23 mouse cellular contexts compared by ENCODE assay signal in genomic region chr5:121664078-121664477, GRCm38 (mm10). TPM values are rescaled to one million over a fixed set of nuclear protein-coding genes. Genes with fewer than 3 reads are reported as not detected.
A peak's percentile ranks its signal among the peaks of the same experiment; 100 is the strongest.
DNase-seq lines count a peak whose midpoint lies in the region; ATAC-seq and TF ChIP-seq lines count a peak whose summit lies in the region.
"Had no signal": no experiment of that assay in that cellular context is flagged by ENCODE, and none has a peak within 500 bp of the region (broad histone marks: within the 10 kb centered on the region; RNA-seq: fewer than 3 reads in every experiment).

No protein-coding gene starts in this region.

- intact Hi-C loops in heart, adult 2 months (cut with DNase I), result no loop called here

- H3K79me2 ChIP-seq in heart, adult 2 months (replicated peaks; ENCODE audit: control insufficient read depth, insufficient read depth, low read length), result peaks cover 5% of the 10 kb centered on the region

- no peak for TF ChIP-seq CTCF in kidney, adult 2 months (conservative IDR thresholded peaks at IDR 0.05; ENCODE audit: insufficient read depth, insufficient read length, low read depth, low read length)
- TF ChIP-seq CTCF in heart, adult 2 months (IDR thresholded peaks at IDR 0.05), result no peak

- H3K4me3 ChIP-seq in kidney, adult 2 months (ENCODE audit: insufficient read depth, low read depth, low read length), result no peak overlapping the region
- no peak overlapping the region for H3K4me3 ChIP-seq in midbrain, embryonic 11.5 days (ENCODE audit: low read depth, low read length)
- no peak overlapping the region for H3K4me3 ChIP-seq in midbrain, embryonic 13.5 days (replicated peaks)
- H3K4me3 ChIP-seq in heart, adult 2 months, result no peak overlapping the region
- H3K4me3 ChIP-seq: embryonic facial prominence, embryonic 13.5 days; erythroblast, embryonic 14.5 days; forebrain, embryonic 12.5 days; limb, embryonic 15.5 days; megakaryocyte, embryonic 14.5 days had no signal

- ATAC-seq in midbrain, embryonic 11.5 days (ENCODE audit: low FRiP score), result no peak
- ATAC-seq in midbrain, embryonic 13.5 days, result no peak
- ATAC-seq: CD4-positive, CD25-positive, alpha-beta regulatory T cell, adult 4 months; forebrain, postnatal 0 days; hindbrain, embryonic 16.5 days; lung, postnatal 0 days had no signal

- DNase-seq in kidney, adult 2 months, result peak; percentile 29
- no peak for DNase-seq in kidney, postnatal 4 days
- DNase-seq in midbrain, embryonic 11.5 days (ENCODE audit: low spot score, missing footprints), result peak; percentile 69
- DNase-seq in cerebellum, adult 9-11 months, result peak; percentile 40
- DNase-seq in adrenal gland, postnatal 14 days, result no peak
- DNase-seq in heart, adult 2 months, result no peak
- DNase-seq: adrenal gland, postnatal 36 days; embryo, embryonic 11 days; forebrain, postnatal 0 days; lung, postnatal 4 days; midbrain, embryonic 14.5 days; thymus, adult 2 months; thymus, postnatal 36 days had no signal

- no peak overlapping the region for H3K27ac ChIP-seq in kidney, adult 2 months (ENCODE audit: insufficient read depth, low read depth, low read length)
- H3K27ac ChIP-seq in midbrain, embryonic 11.5 days (ENCODE audit: low read depth, low read length), result no peak overlapping the region
- H3K27ac ChIP-seq in midbrain, embryonic 13.5 days, result no peak overlapping the region
- no peak overlapping the region for H3K27ac ChIP-seq in heart, adult 2 months
- H3K27ac ChIP-seq: embryonic facial prominence, embryonic 13.5 days; forebrain, embryonic 12.5 days; kidney, postnatal 0 days; limb, embryonic 15.5 days had no signal

- H3K9me3 ChIP-seq in midbrain, embryonic 11.5 days (ENCODE audit: control insufficient read depth, low read length), result no peaks in the 10 kb centered on the region
- no peaks in the 10 kb centered on the region for H3K9me3 ChIP-seq in midbrain, embryonic 13.5 days
- H3K9me3 ChIP-seq: embryonic facial prominence, embryonic 13.5 days; forebrain, embryonic 12.5 days; limb, embryonic 15.5 days; megakaryocyte, embryonic 14.5 days had no signal

- no peak for TF ChIP-seq POLR2A in kidney, adult 2 months (IDR thresholded peaks at IDR 0.05; ENCODE audit: low read depth, low read length)
- no peak for TF ChIP-seq POLR2A in heart, adult 2 months (IDR thresholded peaks at IDR 0.05; ENCODE audit: insufficient read depth, low read depth, low read length)

- peaks cover 5% of the 10 kb centered on the region for H3K36me3 ChIP-seq in kidney, adult 2 months (ENCODE audit: control insufficient read depth, insufficient read depth, low read length)
- H3K36me3 ChIP-seq in midbrain, embryonic 11.5 days (ENCODE audit: control insufficient read depth, insufficient read depth, low read length), result peaks cover 6% of the 10 kb centered on the region
- peaks cover 57% of the 10 kb centered on the region for H3K36me3 ChIP-seq in midbrain, embryonic 13.5 days
- no peaks in the 10 kb centered on the region; the same call in 1 of the 2 replicates for H3K36me3 ChIP-seq in heart, adult 2 months (ENCODE audit: control insufficient read depth, insufficient read depth, low read length)

- H3K4me1 ChIP-seq in kidney, adult 2 months (ENCODE audit: control insufficient read depth, insufficient read depth, low read length), result peaks cover 25% of the 10 kb centered on the region
- H3K4me1 ChIP-seq in midbrain, embryonic 11.5 days (ENCODE audit: control insufficient read depth, insufficient read depth, low read length), result peaks cover 7% of the 10 kb centered on the region
- H3K4me1 ChIP-seq in midbrain, embryonic 13.5 days (replicated peaks), result peaks cover 22% of the 10 kb centered on the region
- H3K4me1 ChIP-seq in heart, adult 2 months (ENCODE audit: control insufficient read depth, insufficient read depth, low read length), result peaks cover 3% of the 10 kb centered on the region

- H3K9ac ChIP-seq in midbrain, embryonic 11.5 days (ENCODE audit: low read length), result no peak overlapping the region
- no peak overlapping the region for H3K9ac ChIP-seq in midbrain, embryonic 13.5 days (replicated peaks)
- no peak overlapping the region for H3K9ac ChIP-seq in heart, adult 2 months (ENCODE audit: low read depth, low read length)
- H3K9ac ChIP-seq: embryonic facial prominence, embryonic 13.5 days; forebrain, embryonic 12.5 days; forebrain, postnatal 0 days; limb, embryonic 15.5 days had no signal

- 69% methylated on average over 6 of the region's 6 CpGs for WGBS in kidney, adult 2 months
- WGBS in midbrain, embryonic 11.5 days, result 93% methylated on average over 6 of the region's 6 CpGs
- WGBS in midbrain, embryonic 13.5 days, result 91% methylated on average over 6 of the region's 6 CpGs
- WGBS in heart, adult 2 months, result 84% methylated on average over 6 of the region's 6 CpGs

- no peaks in the 10 kb centered on the region for H3K27me3 ChIP-seq in kidney, adult 2 months (replicated peaks; ENCODE audit: control insufficient read depth, insufficient read depth, low read length)
- H3K27me3 ChIP-seq in midbrain, embryonic 11.5 days (ENCODE audit: control insufficient read depth, insufficient read depth, low read length), result no peaks in the 10 kb centered on the region
- no peaks in the 10 kb centered on the region for H3K27me3 ChIP-seq in midbrain, embryonic 13.5 days
- no peaks in the 10 kb centered on the region for H3K27me3 ChIP-seq in heart, adult 2 months (ENCODE audit: control insufficient read depth, insufficient read depth, low read length)
- H3K27me3 ChIP-seq: embryonic facial prominence, embryonic 13.5 days; forebrain, embryonic 12.5 days; limb, embryonic 15.5 days; megakaryocyte, embryonic 14.5 days had no signal

- TF ChIP-seq EP300 in heart, adult 2 months (IDR thresholded peaks at IDR 0.05; ENCODE audit: insufficient read depth, low read depth, low read length), result no peak

- H3K4me2 ChIP-seq in midbrain, embryonic 11.5 days, result no peak overlapping the region
- no peak overlapping the region for H3K4me2 ChIP-seq in midbrain, embryonic 13.5 days (replicated peaks)
- H3K4me2 ChIP-seq: embryonic facial prominence, embryonic 13.5 days; forebrain, embryonic 12.5 days; limb, embryonic 15.5 days had no signal

RNA-seq across cellular contexts. Expression of gene Brap, which starts 3.7 kb away (rescaled TPM):
- polyA plus RNA-seq in kidney, adult 2 months (2012; rRNA removed), result 44.0 and 50.1 TPM in 2 replicates
- 37.7 and 43.0 TPM in 2 replicates for polyA plus RNA-seq in midbrain, embryonic 11.5 days (2014; fragmentation: Nextera tagmentation; extraction: Ambion mirVana)
- 42.7 and 44.9 TPM in 2 replicates for polyA plus RNA-seq in midbrain, embryonic 13.5 days (2015; fragmentation: Nextera tagmentation; extraction: Ambion mirVana)
- total RNA-seq in adrenal gland, postnatal 14 days (2021), result 55.0 and 57.1 TPM in 2 replicates
- total RNA-seq in heart, adult 2 months (2021), result 10 to 100 TPM; 27.8 to 29.8 TPM
- 16.6 and 23.1 TPM in 2 replicates for polyA plus RNA-seq in heart, adult 2 months (2012; rRNA removed)

RNA-seq across cellular contexts. Expression of gene Acad10, which starts 3.8 kb away (rescaled TPM):
- 55.9 and 68.1 TPM in 2 replicates for polyA plus RNA-seq in kidney, adult 2 months (2012; rRNA removed)
- polyA plus RNA-seq in midbrain, embryonic 11.5 days (2014; fragmentation: Nextera tagmentation; extraction: Ambion mirVana), result 2.5 and 2.6 TPM in 2 replicates
- polyA plus RNA-seq in midbrain, embryonic 13.5 days (2015; fragmentation: Nextera tagmentation; extraction: Ambion mirVana), result 1.8 and 2.3 TPM in 2 replicates
- total RNA-seq in adrenal gland, postnatal 14 days (2021), result 36.5 and 41.1 TPM in 2 replicates
- 10 to 100 TPM; 24.1 to 24.7 TPM for total RNA-seq in heart, adult 2 months (2021)
- polyA plus RNA-seq in heart, adult 2 months (2012; rRNA removed), result 5.2 and 6.6 TPM in 2 replicates

RNA-seq across cellular contexts. Expression of gene Acad12, which starts 45.3 kb away (rescaled TPM):
- polyA plus RNA-seq in kidney, adult 2 months (2012; rRNA removed), result 47.0 and 51.4 TPM in 2 replicates
- 1.5 TPM in 2 replicates for polyA plus RNA-seq in midbrain, embryonic 11.5 days (2014; fragmentation: Nextera tagmentation; extraction: Ambion mirVana)
- 1.2 and 1.3 TPM in 2 replicates for polyA plus RNA-seq in midbrain, embryonic 13.5 days (2015; fragmentation: Nextera tagmentation; extraction: Ambion mirVana)
- total RNA-seq in adrenal gland, postnatal 14 days (2021), result 25.1 and 29.1 TPM in 2 replicates
- total RNA-seq in heart, adult 2 months (2021), result 10 to 100 TPM; 68.2 to 80.2 TPM
- 85.7 and 125 TPM in 2 replicates for polyA plus RNA-seq in heart, adult 2 months (2012; rRNA removed)

RNA-seq across cellular contexts. Expression of gene Atxn2, which starts 47.1 kb away (rescaled TPM):
- 111 and 112 TPM in 2 replicates for polyA plus RNA-seq in kidney, adult 2 months (2012; rRNA removed)
- polyA plus RNA-seq in midbrain, embryonic 11.5 days (2014; fragmentation: Nextera tagmentation; extraction: Ambion mirVana), result 59.2 and 66.8 TPM in 2 replicates
- polyA plus RNA-seq in midbrain, embryonic 13.5 days (2015; fragmentation: Nextera tagmentation; extraction: Ambion mirVana), result 57.6 and 68.1 TPM in 2 replicates
- total RNA-seq in adrenal gland, postnatal 14 days (2021), result 170 and 187 TPM in 2 replicates
- 100 to 1,000 TPM; 155 to 161 TPM for total RNA-seq in heart, adult 2 months (2021)
- 133 and 139 TPM in 2 replicates for polyA plus RNA-seq in heart, adult 2 months (2012; rRNA removed)

Comparison
In these comparisons a context has a peak if more than half of its experiments do, and no peak if none do; other contexts are left out.
1. DNase-seq: peak in kidney, adult 2 months (single experiment), midbrain, embryonic 11.5 days (single experiment) and cerebellum, adult 9-11 months (single experiment); none in kidney, postnatal 4 days (0 of 2), adrenal gland, postnatal 14 days (single experiment) and heart, adult 2 months (0 of 2).
2. RNA of gene Acad12, which starts 45.3 kb away (polyA plus RNA-seq): 85.7 to 125 TPM in heart, adult 2 months and 47.0 to 51.4 TPM in kidney, adult 2 months; 1.5 TPM in midbrain, embryonic 11.5 days and 1.2 to 1.3 TPM in midbrain, embryonic 13.5 days; every median in the first group is over 10 times any median in the second.